Mouse (Mus musculus) induced T-regulatory cell, adult 2 months (primary cell): Measurements from ENCODE around the gene Gm42674.

ENCODE experiments used
- DNase-seq: peaks from one replicate; pipeline ENCODE4 v3.0.0-alpha.2; 2012; ENCODE audit warnings: low read depth

Gene Gm42674

DNA sequence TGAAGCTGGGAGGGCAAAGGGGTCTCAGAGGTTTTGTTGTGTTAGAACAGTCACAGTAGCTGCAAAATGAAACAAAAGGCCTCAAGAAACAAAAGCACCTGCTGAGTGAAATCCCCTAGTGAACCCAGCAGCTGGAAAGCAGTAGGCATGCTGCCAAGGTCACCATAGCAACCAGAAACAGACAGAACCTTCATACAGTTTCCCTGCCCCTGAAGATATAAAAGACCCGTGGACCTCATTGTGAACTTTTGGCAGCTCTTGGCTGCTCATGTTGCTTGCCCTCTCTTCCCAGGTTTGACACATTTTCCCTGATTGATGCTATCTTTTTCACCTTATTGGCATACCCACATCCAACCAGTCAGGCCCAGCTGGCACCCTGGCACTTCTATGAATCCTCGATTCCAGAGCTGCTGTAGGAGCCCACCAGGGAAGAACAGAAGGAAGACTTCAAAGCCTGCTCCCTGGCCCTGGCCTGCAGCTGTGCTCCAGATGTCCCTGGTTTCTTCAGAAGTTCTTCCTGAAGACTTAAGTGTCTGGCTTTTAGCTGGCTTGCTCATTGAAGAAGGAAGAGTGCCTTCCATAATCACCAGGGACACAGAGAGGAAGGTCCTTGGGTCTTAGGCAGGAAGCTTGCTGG, 21.8 kb downstream of the Gm42674 start:
- peak; percentile 65 for DNase-seq

DNA sequence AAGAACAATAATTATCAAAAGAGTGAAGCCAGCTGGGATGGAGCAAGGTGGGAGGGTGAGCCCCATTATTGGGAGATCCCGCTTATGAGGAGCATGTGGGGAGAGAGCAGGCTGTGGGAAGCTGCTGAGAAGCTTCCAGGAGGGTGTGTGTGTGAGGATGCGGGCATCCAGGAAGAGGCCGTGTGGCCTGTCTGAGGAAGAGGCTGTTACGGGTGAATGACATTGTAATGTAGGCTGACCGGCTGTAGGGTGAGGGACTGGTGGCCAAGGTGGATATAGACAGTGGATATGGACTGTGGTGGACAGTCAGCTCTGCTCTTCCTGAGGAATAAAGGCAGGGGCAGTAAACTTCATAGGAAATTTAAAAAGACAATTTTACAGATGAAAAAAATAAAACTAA, 23.8 kb downstream of the Gm42674 start:
- DNase-seq, result no peak

DNA sequence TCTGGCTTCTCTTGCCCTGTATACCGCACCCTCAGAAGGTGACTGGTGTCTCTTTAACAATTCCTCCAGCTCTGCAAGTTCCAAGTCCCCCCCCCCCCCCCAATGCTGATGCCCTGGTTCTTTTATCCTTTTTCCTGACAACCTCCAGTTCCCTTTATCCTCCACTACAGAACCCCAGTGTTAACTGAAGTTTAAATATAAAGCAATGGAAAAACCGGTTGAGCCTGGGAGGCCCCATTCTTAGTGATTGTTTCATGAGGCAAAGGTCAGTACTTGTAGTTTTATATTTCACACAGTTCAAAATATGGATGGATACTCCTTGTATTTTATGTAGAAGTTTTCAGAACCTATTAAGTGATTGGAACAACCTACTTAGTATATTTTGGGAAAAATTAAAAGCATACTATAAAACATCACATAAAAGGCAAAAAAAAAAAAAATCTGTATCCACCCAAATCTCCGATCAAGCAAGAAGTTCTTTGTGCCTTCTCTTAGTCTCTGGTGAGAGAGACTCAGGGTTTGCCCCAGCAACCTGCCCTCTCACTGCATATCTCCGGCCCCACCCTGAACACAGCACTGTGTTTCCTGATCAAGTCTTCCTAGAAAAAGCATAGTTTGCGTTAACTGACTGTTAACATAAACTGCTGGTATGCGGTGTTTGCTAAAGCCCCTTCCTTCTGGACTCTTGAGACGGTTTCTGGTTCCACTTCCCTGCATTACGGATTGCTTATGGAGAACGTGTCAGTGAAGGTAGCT, 24.7 kb downstream of the Gm42674 start:
- DNase-seq, result no peak

DNA sequence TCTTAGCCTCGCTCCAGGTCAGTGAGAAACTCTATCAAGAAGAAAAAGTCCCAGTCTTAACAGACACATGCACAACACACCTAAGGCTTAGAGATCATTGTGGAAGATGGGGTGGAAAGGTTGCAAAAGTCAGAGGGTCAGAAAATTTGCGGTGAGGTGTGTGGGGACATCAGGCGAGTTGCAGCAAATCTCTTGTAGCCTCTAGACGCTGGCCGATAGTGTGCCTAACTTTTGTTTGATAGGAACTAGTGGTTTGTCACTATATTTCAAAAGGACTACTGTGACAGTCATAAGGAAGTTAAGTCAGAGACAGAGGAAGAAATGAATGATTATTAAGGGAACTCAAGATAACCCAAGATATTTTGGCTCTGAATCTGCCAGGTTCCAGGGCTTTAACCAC, 25.7 kb downstream of the Gm42674 start:
- no peak for DNase-seq

DNA sequence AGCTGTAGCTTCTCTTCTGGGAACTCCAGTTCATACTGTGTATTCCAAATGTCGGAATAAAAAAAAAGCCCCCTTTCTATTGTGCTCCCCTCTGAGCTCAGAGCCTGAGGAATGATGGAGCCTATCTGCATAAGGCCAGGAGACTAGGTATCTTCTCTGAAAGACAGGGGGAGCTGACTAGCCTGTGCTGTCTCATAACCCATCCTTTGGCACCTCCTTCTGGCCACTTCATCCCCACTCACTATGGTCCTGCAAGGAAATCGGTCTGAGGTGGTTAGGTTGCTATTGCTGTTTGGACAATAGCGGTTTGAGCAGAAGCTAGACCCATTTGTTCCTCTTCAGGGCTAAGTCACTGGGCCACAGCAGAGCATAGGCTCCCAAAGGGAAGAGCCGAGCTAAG, 26.1 kb downstream of the Gm42674 start:
- peak; percentile 68 for DNase-seq

DNA sequence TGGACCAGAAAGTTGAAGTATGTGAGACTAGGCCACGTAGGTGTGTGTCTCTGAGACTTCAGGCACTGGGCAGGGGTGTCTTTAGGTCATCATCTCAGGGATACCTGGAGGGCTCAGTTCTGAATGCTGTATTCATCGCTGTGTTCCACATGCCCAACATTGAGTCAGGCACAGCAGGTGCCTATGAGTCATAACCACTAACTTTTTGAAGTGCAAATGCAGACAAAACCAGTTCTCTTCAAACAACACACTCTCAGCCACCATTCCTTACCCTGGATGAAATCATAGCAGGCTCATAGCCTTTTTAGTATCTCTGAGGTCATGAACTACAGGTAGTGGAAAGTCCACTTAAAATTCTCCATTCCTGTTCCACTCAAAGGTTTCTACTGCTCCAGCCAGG, 27.6 kb downstream of the Gm42674 start:
- no peak for DNase-seq

DNA sequence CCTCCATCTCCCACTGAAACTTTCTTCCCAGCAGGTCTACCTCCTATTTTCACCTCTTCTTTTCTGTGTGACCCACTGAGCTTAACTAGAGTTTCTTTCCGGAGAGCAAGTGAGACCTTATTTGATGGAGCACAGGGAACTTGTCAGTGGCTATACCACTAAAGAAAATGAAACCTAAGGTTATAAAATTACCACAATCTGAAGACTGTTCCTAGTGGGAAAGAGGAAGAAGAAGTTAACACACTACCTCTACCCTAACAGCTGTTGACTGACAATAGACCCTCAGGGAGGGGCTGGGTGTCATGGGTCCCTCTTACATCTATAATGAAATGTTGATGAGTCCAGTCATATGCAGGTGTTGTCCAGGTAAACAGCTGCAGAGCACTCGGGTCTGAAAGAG, 30.3 kb downstream of the Gm42674 start:
- DNase-seq, result no peak

DNA sequence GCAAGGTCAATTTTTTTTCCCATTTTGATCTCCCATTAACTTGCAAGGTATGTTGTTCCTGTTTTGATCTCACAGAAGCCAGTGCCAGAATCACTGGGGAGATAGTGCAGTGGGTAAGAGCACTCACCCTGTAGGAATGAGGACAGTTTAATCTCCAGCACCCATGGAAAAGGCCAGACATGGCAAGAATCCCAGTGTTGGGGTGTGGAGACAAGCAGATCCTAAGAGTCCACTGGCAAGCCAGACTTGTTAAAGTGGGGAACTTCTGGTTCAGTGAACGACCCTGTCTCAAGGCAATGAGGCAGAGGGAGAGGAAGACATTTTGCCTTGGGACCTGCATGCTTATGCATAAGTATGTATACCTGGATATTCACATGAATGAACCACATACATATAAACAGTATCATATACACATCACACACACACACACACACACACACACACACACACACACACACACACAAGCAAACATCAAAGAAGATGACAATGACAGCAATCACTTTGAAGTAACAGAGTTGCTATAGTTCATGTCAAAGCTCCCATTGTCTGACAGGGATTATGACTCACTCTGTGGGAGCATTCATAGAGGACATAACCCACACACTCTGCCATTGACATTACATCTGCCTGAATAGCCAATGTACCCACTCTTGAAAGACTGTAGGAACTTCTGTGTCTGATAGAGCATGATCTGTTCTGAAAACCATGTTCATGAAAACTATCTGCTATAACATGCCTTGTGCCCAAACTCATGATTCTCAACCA, 37.0 kb downstream of the Gm42674 start:
- no peak for DNase-seq

DNA sequence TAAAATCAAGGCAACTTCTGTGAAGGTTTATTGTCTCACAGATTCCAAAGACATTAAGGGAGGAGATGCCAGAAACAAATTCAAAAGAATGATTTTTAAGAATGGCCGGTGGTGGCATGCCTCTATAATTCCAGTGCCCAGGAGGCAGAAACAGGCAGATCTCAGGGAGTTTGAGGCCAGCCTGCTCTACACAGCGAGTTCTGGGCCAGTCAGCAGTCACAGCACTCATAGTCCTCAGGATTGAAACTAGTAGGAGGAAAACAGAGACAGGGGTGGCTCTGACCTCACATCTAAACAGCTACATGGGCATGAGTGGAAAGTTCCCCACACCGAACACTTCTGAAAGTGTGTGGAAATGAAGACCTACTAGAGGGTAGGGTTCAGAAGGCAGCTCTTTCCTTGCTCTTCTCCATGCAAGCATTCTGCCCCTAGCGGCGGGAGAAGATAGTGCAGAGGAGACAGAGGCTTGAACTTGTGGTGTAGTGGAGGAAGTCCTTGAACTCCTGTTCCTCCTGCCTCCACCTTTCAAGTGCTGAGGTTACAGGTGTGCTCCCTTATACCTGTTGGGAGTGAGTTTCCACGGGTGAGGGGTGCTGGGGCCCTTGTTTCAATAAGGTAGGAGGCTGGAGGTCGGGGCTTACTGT, 37.9 kb downstream of the Gm42674 start:
- peak; percentile 85 for DNase-seq

DNA sequence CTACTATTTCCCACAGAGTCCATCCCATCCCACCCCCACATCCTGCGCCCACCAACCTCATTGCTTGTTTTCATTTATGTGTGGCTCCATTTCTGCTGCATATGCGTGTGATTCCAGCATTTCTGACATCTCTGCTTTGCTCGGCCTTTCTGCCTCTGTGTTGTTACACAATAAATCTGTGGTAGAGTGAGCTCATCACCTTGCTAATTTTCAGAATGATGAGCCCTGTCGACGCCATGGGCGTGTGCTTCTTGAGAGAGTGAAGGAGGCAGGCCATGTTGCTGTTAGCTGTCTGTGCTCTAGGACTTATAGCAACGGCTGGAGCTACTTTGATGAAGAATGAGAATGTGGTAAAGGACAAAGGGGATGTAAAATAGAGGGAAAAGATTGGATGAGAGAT, 39.3 kb downstream of the Gm42674 start:
- no peak for DNase-seq

DNA sequence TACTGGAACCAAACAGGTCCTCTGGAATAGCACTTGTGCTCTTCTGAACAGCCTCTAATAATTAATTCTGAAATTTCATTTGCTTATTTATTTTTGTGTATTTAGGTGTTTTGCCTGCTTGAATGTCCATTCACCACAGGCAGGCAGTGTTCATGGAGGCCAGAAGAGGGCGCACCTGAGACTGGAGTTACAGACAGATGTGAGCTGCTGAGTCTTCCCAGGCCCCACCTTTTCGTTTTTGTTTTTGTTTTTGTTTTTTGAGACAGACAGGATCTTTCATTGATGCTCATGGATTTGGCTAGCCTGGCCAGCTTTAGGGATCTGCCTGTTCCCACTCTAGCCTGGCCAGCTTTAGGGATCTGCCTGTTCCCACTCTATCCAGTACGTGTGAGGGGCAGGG, 42.5 kb downstream of the Gm42674 start:
- DNase-seq, result peak; percentile 69

DNA sequence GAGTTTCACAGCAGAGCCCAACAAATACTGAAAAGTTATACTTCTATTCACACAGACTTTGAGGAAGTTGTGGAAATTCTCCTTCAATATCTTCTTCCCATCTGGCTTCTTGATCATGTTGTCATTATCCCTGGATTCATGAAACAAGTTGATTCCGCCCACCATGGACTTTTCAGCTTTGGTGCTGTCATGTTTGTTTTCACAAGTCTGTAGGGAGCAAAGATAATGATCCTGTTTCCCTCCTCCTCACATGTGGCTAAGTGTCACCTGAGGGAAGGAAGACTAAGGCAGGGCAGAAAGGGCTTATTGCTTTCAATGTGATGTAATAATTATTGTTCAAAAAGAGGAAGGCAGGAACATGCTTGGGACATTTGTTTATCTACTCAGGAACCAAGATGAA, 45.6 kb downstream of the Gm42674 start:
- no peak for DNase-seq

DNA sequence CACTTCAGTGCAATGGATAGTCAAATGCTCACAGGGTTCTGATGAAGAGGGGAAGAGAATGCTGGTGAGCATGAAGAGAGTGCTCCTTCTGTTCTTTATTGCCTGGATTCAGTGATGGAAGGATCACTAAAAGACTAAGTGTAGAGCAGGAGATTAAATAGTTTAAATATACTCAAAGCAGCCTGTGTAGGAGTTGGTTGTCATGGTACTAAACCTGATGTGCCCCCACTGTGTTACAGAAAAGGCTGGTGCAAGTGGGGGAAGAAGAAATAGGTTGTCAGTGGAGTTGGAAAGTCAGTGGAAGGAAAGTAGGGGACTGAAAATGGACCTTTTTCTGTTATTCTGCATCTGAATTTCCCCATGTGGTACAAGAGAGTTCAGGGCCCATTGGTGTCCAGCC, 47.3 kb downstream of the Gm42674 start:
- DNase-seq, result no peak

DNA sequence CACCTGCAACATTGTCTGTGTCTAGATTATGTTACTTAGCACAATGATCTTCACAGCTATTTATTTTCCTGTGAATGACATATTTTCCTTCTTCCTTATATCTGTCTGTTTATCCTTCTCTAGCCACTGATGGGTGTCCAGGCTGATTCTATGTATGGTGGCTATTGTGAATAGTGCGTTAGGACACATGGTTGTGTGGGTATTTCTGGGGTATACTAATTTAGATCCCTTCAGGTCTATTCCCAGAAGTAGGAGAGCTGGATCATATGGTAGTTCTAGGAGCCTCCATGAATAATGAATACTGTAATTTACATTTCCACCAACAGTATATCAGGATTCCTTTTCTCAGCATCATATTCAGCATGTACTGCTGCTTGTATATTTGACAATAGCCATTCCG, 48.1 kb downstream of the Gm42674 start:
- no peak for DNase-seq

DNA sequence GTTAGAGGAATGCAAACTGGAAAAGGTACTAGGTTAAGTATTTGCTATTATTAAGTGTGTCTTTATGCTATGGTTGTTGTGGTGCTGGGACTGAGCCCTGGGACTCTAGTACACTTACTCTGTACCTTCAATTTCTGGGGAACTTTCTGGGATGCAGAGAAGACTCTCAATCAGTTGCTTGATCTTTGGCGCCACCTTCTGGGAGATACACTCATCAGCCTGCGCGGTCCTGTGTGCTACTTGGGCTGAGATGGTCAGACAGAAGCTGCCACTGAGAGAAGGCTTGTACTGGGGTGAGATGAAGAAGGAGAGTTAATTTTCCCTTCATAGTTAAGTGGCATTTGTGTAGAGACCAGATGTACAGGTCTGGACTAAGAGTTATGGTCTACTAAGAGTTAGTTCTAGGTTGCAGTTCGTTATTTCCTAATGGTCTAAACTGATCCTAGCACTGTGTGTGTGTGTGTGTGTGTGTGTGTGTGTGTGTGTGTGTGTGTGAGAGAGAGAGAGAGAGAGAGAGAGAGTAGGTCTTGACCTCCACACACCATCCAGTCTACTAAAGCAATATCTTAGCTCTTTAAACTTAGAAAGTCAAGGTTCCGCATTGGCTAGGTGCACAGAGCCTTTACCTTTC, 51.3 kb downstream of the Gm42674 start:
- DNase-seq, result peak; percentile 80

DNA sequence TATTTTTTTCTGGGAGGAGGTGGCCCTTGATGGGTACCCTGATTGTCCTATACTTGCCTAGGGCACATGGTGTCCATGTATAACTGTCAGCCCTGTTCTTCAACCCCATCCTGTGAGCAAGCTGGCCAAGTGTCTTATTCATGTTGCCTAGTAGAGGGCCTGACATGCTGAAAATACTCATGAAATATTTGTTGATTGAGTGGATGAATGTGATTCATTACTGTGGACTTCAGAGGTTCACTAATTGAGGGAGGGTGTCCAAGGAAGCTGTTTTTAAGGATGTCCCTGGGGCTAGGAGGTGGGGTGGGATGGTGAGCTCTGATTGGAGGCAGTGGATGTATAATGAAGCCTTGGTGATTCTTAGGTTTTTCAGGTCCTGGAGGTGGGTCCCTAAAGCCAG, 52.0 kb downstream of the Gm42674 start, which contains the start of gene S100a7a:
Gene S100a7a, plus strand, starts transcription at position 301 of the 400 bp plus-strand sequence.
- DNase-seq, result no peak
